Mouse (Mus musculus): ENCODE results near the gene Pcyt1a. TPM values are rescaled to one million over a fixed set of nuclear protein-coding genes. Genes with fewer than 3 reads are reported as not detected.

Pcyt1a gene
- polyA plus RNA-seq, 1 experiment from 2014 or later: 34.2 TPM

Other genes starting within 250 kb of the Pcyt1a start
- gene Fbxo45, start 183.8 kb upstream of the Pcyt1a start, polyA plus RNA-seq (2015; fragmentation: Nextera tagmentation; extraction: Ambion mirVana): 7.3 and 11.0 TPM in 2 replicates
- 21.3 and 23.4 TPM in 2 replicates for gene Wdr53, start 183.7 kb upstream of the Pcyt1a start, polyA plus RNA-seq (2015; fragmentation: Nextera tagmentation; extraction: Ambion mirVana)
- 0.18 TPM in 1 of 2 replicates, not detected in the other for gene Smco1, start 159.5 kb upstream of the Pcyt1a start, polyA plus RNA-seq (2015; fragmentation: Nextera tagmentation; extraction: Ambion mirVana)
- 40.3 and 41.6 TPM in 2 replicates for gene Rnf168, start 153.5 kb upstream of the Pcyt1a start, polyA plus RNA-seq (2015; fragmentation: Nextera tagmentation; extraction: Ambion mirVana)
- 32.3 and 34.5 TPM in 2 replicates for gene Ubxn7, start 98.7 kb upstream of the Pcyt1a start, polyA plus RNA-seq (2015; fragmentation: Nextera tagmentation; extraction: Ambion mirVana)
- not detected in 2 replicates for gene Tm4sf19, start 30.4 kb upstream of the Pcyt1a start, polyA plus RNA-seq (2015; fragmentation: Nextera tagmentation; extraction: Ambion mirVana)
- 26.6 and 27.5 TPM in 2 replicates for gene Tctex1d2, start 11.2 kb upstream of the Pcyt1a start, polyA plus RNA-seq (2015; fragmentation: Nextera tagmentation; extraction: Ambion mirVana)
- gene Slc51a, start 57.0 kb downstream of the Pcyt1a start, polyA plus RNA-seq (2015; fragmentation: Nextera tagmentation; extraction: Ambion mirVana): 0.25 and 2.6 TPM in 2 replicates
- not detected in 2 replicates for gene Zdhhc19, start 65.3 kb downstream of the Pcyt1a start, polyA plus RNA-seq (2015; fragmentation: Nextera tagmentation; extraction: Ambion mirVana)
- gene Tfrc, start 178.0 kb downstream of the Pcyt1a start, polyA plus RNA-seq (2015; fragmentation: Nextera tagmentation; extraction: Ambion mirVana): 20.8 and 21.4 TPM in 2 replicates
- 12.7 and 13.3 TPM in 2 replicates for gene Tnk2, start 213.0 kb downstream of the Pcyt1a start, polyA plus RNA-seq (2015; fragmentation: Nextera tagmentation; extraction: Ambion mirVana)

Data from embryonic facial prominence, embryonic 13.5 days (tissue).